Mouse (Mus musculus): ENCODE measurements around the gene Idh3g. TPM values are rescaled to one million over a fixed set of nuclear protein-coding genes. Genes with fewer than 3 reads are reported as not detected.
"Not testable (repeated sequence)": the region's sequence is repeated elsewhere in the genome, so short reads cannot be mapped to it uniquely, and the experiment has no call there.

Idh3g gene
- polyA plus RNA-seq, 3 experiments from 2014 or later, result 135 to 184 (median 143) TPM

- no peak for ATAC-seq
Observed at GRCm38 (mm10) chrX:73756334-73757140, 30.2 kb downstream of the Idh3g start, which contains the start of gene Plxnb3. Plxnb3 (plus strand) TSS chrX:73757090.

- ATAC-seq, result no peak
Observed at GRCm38 (mm10) chrX:73748977-73749376, 37.7 kb downstream of the Idh3g start.

- ATAC-seq, result no peak
Observed at GRCm38 (mm10) chrX:73744774-73745481, 41.8 kb downstream of the Idh3g start.

GRCm38 (mm10) chrX:73739841-73740240 lies 46.9 kb downstream of the Idh3g start:
- not testable (repeated sequence) for ATAC-seq

- ATAC-seq, result no peak
Observed at GRCm38 (mm10) chrX:73739151-73739550, 47.5 kb downstream of the Idh3g start.

GRCm38 (mm10) chrX:73738155-73738554 lies 48.5 kb downstream of the Idh3g start:
- ATAC-seq, result no peak

GRCm38 (mm10) chrX:73730908-73731307 lies 55.8 kb downstream of the Idh3g start:
- ATAC-seq, result no peak

Other genes with a start within 250 kb of the Idh3g start
- gene Dusp9, start 147.5 kb downstream of the Idh3g start, polyA plus RNA-seq (2017; shearing (Covaris generic)), result under 1 TPM in 1 of 3 experiments, not detected in 2; 0.34 TPM
- gene Pnck, start 126.8 kb downstream of the Idh3g start, polyA plus RNA-seq (2017; shearing (Covaris generic)), result 1 to 10 TPM in 2 of 3 experiments, under 1 TPM in 1; 0.48 to 4.1 (median 2.3) TPM
- gene Slc6a8, start 113.7 kb downstream of the Idh3g start, polyA plus RNA-seq (2017; shearing (Covaris generic)), result 1 to 10 TPM in 1 of 3 experiments, under 1 TPM in 2; 0.82 to 1.2 (median 0.86) TPM
- 100 to 1,000 TPM; 275 to 325 (median 313) TPM for gene Bcap31, start 70.7 kb downstream of the Idh3g start, polyA plus RNA-seq (2017; shearing (Covaris generic))
- gene Abcd1, start 70.3 kb downstream of the Idh3g start, polyA plus RNA-seq (2017; shearing (Covaris generic)), result 10 to 100 TPM; 22.9 to 35.1 (median 34.0) TPM
- gene Plxnb3, start 29.8 kb downstream of the Idh3g start, polyA plus RNA-seq (2017; shearing (Covaris generic)), result not detected
- 1 to 10 TPM in 1 of 3 experiments, under 1 TPM in 2; 0.35 to 1.1 (median 0.59) TPM for gene Srpk3, start 12.5 kb downstream of the Idh3g start, polyA plus RNA-seq (2017; shearing (Covaris generic))
- gene Ssr4, start 131 bp upstream of the Idh3g start, polyA plus RNA-seq (2017; shearing (Covaris generic)), result 100 to 1,000 TPM; 206 to 265 (median 243) TPM
- under 1 TPM; 0.15 to 0.24 (median 0.15) TPM for gene Pdzd4, start 38.1 kb upstream of the Idh3g start, polyA plus RNA-seq (2017; shearing (Covaris generic))
- 1 to 10 TPM; 1.5 to 3.2 (median 2.7) TPM for gene Avpr2, start 105.2 kb upstream of the Idh3g start, polyA plus RNA-seq (2017; shearing (Covaris generic))
- gene L1cam, start 109.2 kb upstream of the Idh3g start, polyA plus RNA-seq (2017; shearing (Covaris generic)), result 10 to 100 TPM in 1 of 3 experiments, 1 to 10 TPM in 2; 5.6 to 21.3 (median 9.7) TPM
- gene Arhgap4, start 135.0 kb upstream of the Idh3g start, polyA plus RNA-seq (2017; shearing (Covaris generic)), result 100 to 1,000 TPM; 114 to 148 (median 147) TPM
- gene Naa10, start 135.0 kb upstream of the Idh3g start, polyA plus RNA-seq (2017; shearing (Covaris generic)), result 100 to 1,000 TPM; 173 to 214 (median 188) TPM
- gene Renbp, start 144.0 kb upstream of the Idh3g start, polyA plus RNA-seq (2017; shearing (Covaris generic)), result 10 to 100 TPM in 1 of 3 experiments, 1 to 10 TPM in 2; 4.2 to 10.0 (median 6.5) TPM
- gene Hcfc1, start 179.5 kb upstream of the Idh3g start, polyA plus RNA-seq (2017; shearing (Covaris generic)), result 10 to 100 TPM; 35.4 to 39.1 (median 37.1) TPM
- 10 to 100 TPM; 21.3 to 32.3 (median 27.2) TPM for gene Irak1, start 237.0 kb upstream of the Idh3g start, polyA plus RNA-seq (2017; shearing (Covaris generic))